Mouse (Mus musculus) lung, embryonic 16.5 days (tissue): ENCODE measurements around the gene Slc29a3. TPM values are rescaled to one million over a fixed set of nuclear protein-coding genes. Genes with fewer than 3 reads are reported as not detected.

Experiments used
- ATAC-seq: fragments of 200-750 bp; cut with Nextera tagmentation; 2 replicates; pipeline ENCODE4 v1.8.0; 2017; ENCODE audit warnings: low read depth, mild to moderate bottlenecking, moderate library complexity
- H3K27ac ChIP-seq: fragments of 300-500 bp; sonication (generic); 2 replicates; pipeline ENCODE4 v1.5.1; 2014; ENCODE audit warnings: mild to moderate bottlenecking, control low read depth, low read length
- H3K27me3 ChIP-seq: fragments of 300-500 bp; sonication (generic); 2 replicates; pipeline ENCODE4 v1.6.1; 2014; ENCODE audit warnings: low read depth, low read length, mixed read lengths; ENCODE audit not compliant: control insufficient read depth, insufficient read depth
- H3K36me3 ChIP-seq: fragments of 300-500 bp; sonication (generic); 2 replicates; pipeline ENCODE4 v1.6.1; 2014; ENCODE audit warnings: low read length; ENCODE audit not compliant: control insufficient read depth, insufficient read depth
- H3K4me1 ChIP-seq: fragments of 300-500 bp; sonication (generic); replicated peaks from 2 replicates; pipeline ENCODE4 v1.6.1; 2014; ENCODE audit warnings: low read length, mixed read lengths; ENCODE audit not compliant: control insufficient read depth, insufficient read depth
- H3K4me2 ChIP-seq: fragments of 300-500 bp; sonication (generic); 2 replicates; pipeline ENCODE4 v1.6.1; 2014; ENCODE audit warnings: low read depth, low read length, control low read depth
- H3K4me3 ChIP-seq: fragments of 300-500 bp; sonication (generic); 2 replicates; pipeline ENCODE4 v1.5.1; 2014; ENCODE audit warnings: mild to moderate bottlenecking, low read length, control low read depth
- H3K9ac ChIP-seq: fragments of 300-500 bp; sonication (generic); 2 replicates; pipeline ENCODE4 v1.6.1; 2014; ENCODE audit warnings: low read length, control low read depth
- H3K9me3 ChIP-seq: fragments of 300-500 bp; sonication (generic); 2 replicates; pipeline ENCODE4 v1.6.1; 2016; ENCODE audit warnings: low read length; ENCODE audit not compliant: control insufficient read depth
- WGBS: fragments of 180-500 bp; shearing (Covaris S2); extraction: QIAGEN DNeasy Blood & Tissue Kit; methylation state at CpG from one replicate; pipeline ENCODE4 v1.1.7; 2014; 5-methylcytosine and 5-hydroxymethylcytosine counted together
- polyA plus RNA-seq: library from polyadenylated mRNA; unstranded; fragments of >200 nt; fragmentation: Nextera tagmentation; extraction: Ambion mirVana; gene quantifications from 2 replicates; pipeline ENCODE4 v1.2.1, GENCODE M21; 2015

Gene Slc29a3
- polyA plus RNA-seq, 1 experiment from 2014 or later, result 10.2 TPM

DNA sequence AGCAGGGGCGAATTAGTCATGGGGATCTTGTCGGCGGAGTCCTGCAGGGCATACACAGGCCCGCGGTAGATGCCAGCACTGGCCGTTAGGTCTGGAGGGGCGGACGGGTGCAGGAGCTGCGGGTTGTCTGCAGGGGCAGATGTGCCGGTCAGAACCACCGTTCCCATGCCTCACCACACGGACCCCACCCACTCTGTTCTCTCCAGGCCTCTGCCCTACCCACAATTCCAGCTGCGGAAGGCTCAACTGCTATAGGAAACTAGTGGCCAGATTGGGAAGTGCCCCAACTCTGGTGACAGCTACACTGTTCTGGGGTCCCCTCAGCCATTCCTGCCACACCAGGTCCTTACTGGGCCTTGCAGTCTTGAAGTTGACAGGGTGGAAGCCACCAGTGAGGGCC lies 22.0 kb upstream of the Slc29a3 start:
- no peak overlapping the region for H3K4me3 ChIP-seq
- H3K27me3 ChIP-seq, result no peaks in the 10 kb centered on the region
- 0 out of 2 replicates have a peak, but pooled peaks cover 2% of the 10 kb centered on the region for H3K4me1 ChIP-seq
- 93% methylated on average over 13 of the region's 13 CpGs for WGBS
- no peak overlapping the region for H3K4me2 ChIP-seq
- H3K9ac ChIP-seq, result no peak overlapping the region
- H3K9me3 ChIP-seq, result no peaks in the 10 kb centered on the region
- no peak for ATAC-seq
- H3K27ac ChIP-seq, result no peak overlapping the region
- H3K36me3 ChIP-seq, result peaks cover 7% of the 10 kb centered on the region; the same call in 1 of the 2 replicates

DNA sequence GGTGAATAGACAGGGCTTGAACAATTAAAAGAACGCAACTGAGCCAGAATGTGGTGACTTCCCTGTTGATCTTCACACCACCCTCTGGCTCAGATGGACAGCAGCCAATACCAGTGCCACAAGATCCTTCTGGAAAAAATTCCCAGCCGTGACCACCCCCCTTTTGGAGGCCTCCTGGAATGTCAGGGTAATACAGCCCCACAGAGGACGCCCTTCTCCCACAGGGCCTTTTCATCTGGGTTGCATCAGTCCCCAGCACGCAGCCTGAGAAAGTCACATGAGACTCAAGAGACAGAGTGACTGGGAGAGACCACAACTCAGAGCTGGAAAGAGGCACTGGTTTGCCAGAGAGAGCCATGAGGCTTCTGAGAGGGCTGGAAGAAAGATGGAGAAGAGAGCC lies 18.3 kb upstream of the Slc29a3 start:
- 58% methylated on average over 4 of the region's 4 CpGs for WGBS
- H3K27ac ChIP-seq, result no peak overlapping the region
- no peak overlapping the region for H3K9ac ChIP-seq
- no peak overlapping the region for H3K4me3 ChIP-seq
- no peak for ATAC-seq
- H3K4me1 ChIP-seq, result no peaks in the 10 kb centered on the region
- H3K27me3 ChIP-seq, result no peaks in the 10 kb centered on the region
- H3K4me2 ChIP-seq, result no peak overlapping the region
- peaks cover 9% of the 10 kb centered on the region; the same call in 1 of the 2 replicates for H3K36me3 ChIP-seq
- H3K9me3 ChIP-seq, result no peaks in the 10 kb centered on the region

DNA sequence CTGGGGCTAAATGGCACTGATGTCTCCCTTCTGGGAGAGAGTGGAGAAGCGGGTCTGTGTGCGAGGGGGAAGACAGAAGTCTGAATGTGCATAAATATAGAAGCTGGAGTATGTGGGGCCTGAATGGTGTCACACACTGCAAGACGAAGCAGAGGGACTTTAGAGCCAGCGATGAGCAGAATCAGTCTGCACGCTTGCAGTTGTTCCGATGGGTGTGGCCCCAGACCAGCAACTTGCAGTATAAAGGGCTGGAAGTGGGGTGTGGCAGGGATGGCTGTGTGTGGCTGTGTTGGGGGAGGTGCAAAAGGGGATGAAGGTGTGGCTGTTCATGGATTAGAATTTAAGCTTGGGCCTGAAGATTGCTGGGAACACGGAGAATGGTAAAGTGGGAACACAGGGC lies 16.0 kb upstream of the Slc29a3 start:
- peaks cover 5% of the 10 kb centered on the region for H3K36me3 ChIP-seq
- H3K9me3 ChIP-seq, result no peaks in the 10 kb centered on the region
- H3K27ac ChIP-seq, result no peak overlapping the region
- ATAC-seq, result no peak
- no peak overlapping the region for H3K9ac ChIP-seq
- whole genome bisulfite sequencing, result 92% methylated on average over 7 of the region's 7 CpGs
- H3K4me1 ChIP-seq, result no peaks in the 10 kb centered on the region
- H3K4me2 ChIP-seq, result no peak overlapping the region
- no peak overlapping the region for H3K4me3 ChIP-seq
- no peaks in the 10 kb centered on the region for H3K27me3 ChIP-seq

DNA sequence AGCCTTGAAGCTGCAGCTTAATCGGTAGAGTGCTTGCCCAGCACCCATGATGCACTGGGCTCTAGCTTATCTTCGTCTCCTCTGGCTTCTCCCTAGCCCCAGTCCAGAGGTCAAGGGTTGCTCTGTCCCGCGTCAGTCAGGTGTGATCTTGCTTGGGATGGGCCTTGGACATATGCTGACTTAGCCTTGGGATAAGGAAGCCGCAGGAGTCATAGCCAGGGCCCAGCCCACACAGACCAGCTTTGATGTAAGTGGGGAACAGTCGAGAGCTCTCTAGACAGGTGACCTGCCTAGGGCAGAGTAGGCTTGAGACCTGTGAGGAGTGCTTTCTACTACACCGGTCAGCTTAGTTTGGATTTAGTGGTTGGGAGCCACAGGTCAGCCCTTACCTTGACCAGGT lies 14.8 kb upstream of the Slc29a3 start:
- H3K36me3 ChIP-seq, result peaks cover 3% of the 10 kb centered on the region
- H3K4me1 ChIP-seq, result no peaks in the 10 kb centered on the region
- H3K27ac ChIP-seq, result no peak overlapping the region
- no peak for ATAC-seq
- no peak overlapping the region for H3K4me2 ChIP-seq
- WGBS, result 70% methylated on average over 7 of the region's 7 CpGs
- no peaks in the 10 kb centered on the region for H3K27me3 ChIP-seq
- H3K4me3 ChIP-seq, result no peak overlapping the region
- H3K9ac ChIP-seq, result no peak overlapping the region
- no peaks in the 10 kb centered on the region for H3K9me3 ChIP-seq

DNA sequence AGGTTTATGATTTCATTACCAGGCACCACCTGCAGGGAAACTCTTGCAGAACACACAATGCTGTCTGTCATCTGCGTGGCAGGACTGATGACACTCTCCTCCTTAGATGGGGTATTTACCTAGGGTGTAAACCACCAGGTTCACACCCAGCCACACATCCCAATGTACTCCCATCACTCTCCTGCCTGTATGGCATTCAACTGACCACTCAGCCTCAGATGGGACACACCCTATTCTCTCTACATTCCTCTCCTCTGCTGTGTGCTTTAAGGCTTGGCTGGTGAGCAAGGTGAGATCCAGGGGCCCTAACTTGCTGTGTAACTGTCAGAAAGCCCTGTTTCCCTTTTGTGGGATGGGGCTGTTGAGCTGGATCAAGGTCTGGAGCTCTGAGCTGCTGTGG lies 9.5 kb upstream of the Slc29a3 start:
- peaks cover 3% of the 10 kb centered on the region for H3K36me3 ChIP-seq
- no peak overlapping the region for H3K4me2 ChIP-seq
- 73% methylated on average over 1 of the region's 1 CpGs for WGBS
- H3K27me3 ChIP-seq, result no peaks in the 10 kb centered on the region
- peak; percentile 37; the same call in 1 of the 2 replicates for ATAC-seq
- H3K27ac ChIP-seq, result no peak overlapping the region
- no peaks in the 10 kb centered on the region for H3K4me1 ChIP-seq
- H3K9ac ChIP-seq, result no peak overlapping the region
- no peak overlapping the region for H3K4me3 ChIP-seq
- no peaks in the 10 kb centered on the region; the same call in 1 of the 2 replicates for H3K9me3 ChIP-seq

DNA sequence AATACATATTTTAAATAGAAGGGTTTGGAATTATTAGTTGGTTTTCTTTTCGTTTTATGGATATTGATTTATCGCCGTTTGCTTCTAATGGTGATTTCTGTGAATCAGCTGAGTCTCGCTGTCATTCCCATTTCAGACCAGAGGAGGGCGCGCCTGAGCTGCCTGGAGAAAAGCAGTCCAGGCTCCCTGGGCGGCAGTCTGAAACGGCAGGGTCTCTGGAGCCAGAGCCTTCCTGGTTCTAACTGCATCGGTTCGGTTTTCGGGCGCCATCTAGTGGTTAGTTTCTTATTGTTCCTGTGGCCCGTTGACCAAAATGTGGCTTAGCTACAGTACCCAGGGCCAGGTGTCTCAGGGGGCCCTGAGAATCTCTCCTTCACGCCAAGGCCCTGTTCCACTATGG lies 7.8 kb upstream of the Slc29a3 start:
- WGBS, result 4% methylated on average over 14 of the region's 14 CpGs
- Histone ChIP-seq H3K4me3 (no peak overlapping the region), H3K27ac (no peak overlapping the region), H3K4me1 (no peaks in the 10 kb centered on the region), H3K4me2 (no peak overlapping the region), H3K27me3 (no peaks in the 10 kb centered on the region), H3K36me3 (no peaks in the 10 kb centered on the region; the same call in 1 of the 2 replicates), H3K9ac (no peak overlapping the region), H3K9me3 (no peaks in the 10 kb centered on the region; the same call in 1 of the 2 replicates)
- peak; percentile 84 for ATAC-seq

DNA sequence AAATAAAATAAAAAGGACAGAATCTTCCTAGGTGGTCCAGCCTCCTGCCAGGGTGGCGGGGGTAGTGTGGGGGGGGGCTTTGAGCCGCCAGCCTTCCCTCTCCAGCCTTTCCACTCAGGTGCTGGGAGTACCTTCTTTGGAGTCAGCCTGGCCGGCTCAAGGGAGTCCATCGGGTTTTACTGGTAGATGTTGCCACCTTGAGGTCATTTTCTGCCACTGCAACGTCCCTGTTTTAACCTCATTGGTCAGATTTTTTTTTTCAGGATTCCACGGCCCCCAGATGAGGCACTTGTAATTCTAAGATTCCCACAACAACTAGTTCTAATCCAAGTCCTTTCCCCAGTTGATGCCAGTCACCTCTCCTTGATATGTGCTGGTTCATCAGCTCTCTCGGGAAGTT lies 4.4 kb upstream of the Slc29a3 start:
- no peaks in the 10 kb centered on the region; the same call in 1 of the 2 replicates for H3K9me3 ChIP-seq
- no peak overlapping the region for H3K4me3 ChIP-seq
- no peak for ATAC-seq
- WGBS, result 6% methylated on average over 7 of the region's 7 CpGs
- no peak overlapping the region for H3K9ac ChIP-seq
- H3K4me1 ChIP-seq, result peaks cover 4% of the 10 kb centered on the region
- H3K27me3 ChIP-seq, result no peaks in the 10 kb centered on the region
- H3K4me2 ChIP-seq, result no peak overlapping the region
- H3K27ac ChIP-seq, result no peak overlapping the region
- no peaks in the 10 kb centered on the region for H3K36me3 ChIP-seq

DNA sequence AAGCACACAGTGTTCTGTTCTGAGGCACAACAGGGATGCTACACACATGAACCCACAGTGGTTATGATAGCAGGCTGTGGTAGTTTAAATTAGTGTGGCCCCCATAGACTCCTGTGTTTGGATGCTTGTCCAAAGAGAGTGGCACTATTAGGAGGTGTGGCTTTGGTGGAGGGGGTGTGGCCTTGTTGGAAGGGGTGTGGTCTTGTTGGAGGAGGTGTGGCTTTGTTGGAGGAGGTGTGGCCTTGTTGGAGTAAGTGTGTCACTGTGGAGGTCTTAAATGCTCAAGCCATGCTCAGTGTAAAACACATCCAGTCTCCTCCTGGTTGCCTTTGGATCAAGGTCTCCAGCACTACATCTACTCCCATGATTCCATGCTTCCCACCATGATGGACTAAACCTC lies 3.6 kb upstream of the Slc29a3 start:
- no peak for ATAC-seq
- peaks cover 4% of the 10 kb centered on the region for H3K4me1 ChIP-seq
- H3K9ac ChIP-seq, result no peak overlapping the region
- no peaks in the 10 kb centered on the region; the same call in 1 of the 2 replicates for H3K9me3 ChIP-seq
- no peak overlapping the region for H3K4me2 ChIP-seq
- no peaks in the 10 kb centered on the region for H3K36me3 ChIP-seq
- H3K27me3 ChIP-seq, result no peaks in the 10 kb centered on the region
- no peak overlapping the region for H3K4me3 ChIP-seq
- no peak overlapping the region for H3K27ac ChIP-seq

DNA sequence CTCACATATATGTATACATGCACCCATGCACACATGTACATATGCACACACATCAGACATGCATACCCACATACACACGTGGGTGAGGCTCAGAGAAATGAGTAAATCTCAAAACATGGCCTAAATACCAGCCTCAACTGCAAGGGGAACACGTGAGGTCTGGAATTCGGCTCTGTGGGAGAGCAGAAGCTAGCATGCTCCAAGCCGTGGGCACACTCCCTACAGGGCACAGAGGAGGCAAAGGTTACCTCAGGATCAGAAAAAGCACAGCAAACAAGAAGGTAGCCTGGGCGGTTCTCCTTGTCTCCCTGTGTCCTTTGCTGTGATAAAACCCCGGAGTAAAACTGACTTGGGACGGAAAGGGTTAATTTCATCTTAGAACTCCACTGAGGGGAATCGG lies 1.3 kb upstream of the Slc29a3 start:
- peaks cover 4% of the 10 kb centered on the region for H3K4me1 ChIP-seq

DNA sequence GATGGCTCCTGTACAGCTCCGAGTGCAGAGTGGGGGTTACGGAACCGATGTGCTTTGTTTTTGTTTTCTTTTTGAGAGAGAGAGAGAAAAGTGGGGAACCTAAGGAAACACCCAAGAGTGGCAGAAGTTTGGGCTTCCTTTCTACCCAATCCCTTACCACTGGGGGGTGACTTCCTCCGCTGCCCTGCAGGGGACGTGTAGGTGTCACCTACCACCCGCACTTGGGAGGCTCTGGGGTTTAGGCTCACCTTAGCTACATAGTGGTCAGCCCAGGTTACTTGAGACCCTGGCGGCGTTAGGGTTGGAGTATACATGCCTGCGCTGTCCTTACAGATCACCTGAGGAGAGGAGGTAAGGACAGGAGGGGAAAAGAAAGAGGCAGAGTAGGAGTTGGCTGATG lies 667 bp upstream of the Slc29a3 start:
- H3K36me3 ChIP-seq, result peaks cover 3% of the 10 kb centered on the region; the same call in 1 of the 2 replicates
- H3K9me3 ChIP-seq, result no peaks in the 10 kb centered on the region; the same call in 1 of the 2 replicates
- WGBS, result 68% methylated on average over 9 of the region's 9 CpGs
- H3K27ac ChIP-seq, result peak overlapping the region; percentile 50; the same call in 1 of the 2 replicates
- ATAC-seq, result no peak
- no peaks in the 10 kb centered on the region for H3K27me3 ChIP-seq
- H3K4me2 ChIP-seq, result peak overlapping the region; percentile 88
- peak overlapping the region; percentile 86 for H3K9ac ChIP-seq
- H3K4me1 ChIP-seq, result peaks cover 4% of the 10 kb centered on the region
- H3K4me3 ChIP-seq, result no peak overlapping the region; the same call in 1 of the 2 replicates

More for the DNA sequence above, 1.3 kb upstream of the Slc29a3 start:
- Histone ChIP-seq H3K4me2 (no peak overlapping the region), H3K27ac (no peak overlapping the region), H3K4me3 (no peak overlapping the region), H3K36me3 (peaks cover 3% of the 10 kb centered on the region; the same call in 1 of the 2 replicates), H3K9ac (no peak overlapping the region), H3K27me3 (no peaks in the 10 kb centered on the region), H3K9me3 (no peaks in the 10 kb centered on the region; the same call in 1 of the 2 replicates)
- ATAC-seq, result no peak
- 76% methylated on average over 8 of the region's 8 CpGs for WGBS
